Mouse (Mus musculus): Measurements from ENCODE around the gene Olfm2.

- TF ChIP-seq POLR2A (IDR thresholded peaks at IDR 0.05; ENCODE audit: control insufficient read depth, extremely low read depth, insufficient read depth, low read length, poor library complexity): no peak
- TF ChIP-seq CTCF (IDR thresholded peaks at IDR 0.05; ENCODE audit: borderline replicate concordance, control insufficient read depth, extremely low read depth, insufficient read depth, low read length, poor library complexity): no peak
Measured at GRCm38 (mm10) chr9:20643781-20644180, 102.4 kb downstream of the Olfm2 start.

Data from thymus, adult 2 months (tissue).